Mouse (Mus musculus) intestine, embryonic 16.5 days (tissue): Measurements from ENCODE around the gene Cds1. TPM values are rescaled to one million over a fixed set of nuclear protein-coding genes. Genes with fewer than 3 reads are reported as not detected.
A peak's percentile ranks its signal among the peaks of the same experiment; 100 is the strongest.

Experiments used
- ATAC-seq: fragments of 200-750 bp; cut with Nextera tagmentation; 2 replicates; pipeline ENCODE4 v1.8.0; 2017; ENCODE audit warnings: moderate TSS enrichment, moderate library complexity
- H3K27ac ChIP-seq: fragments of 300-500 bp; sonication (generic); 2 replicates; pipeline ENCODE4 v1.5.1; 2014; ENCODE audit warnings: mild to moderate bottlenecking, low read length
- H3K27me3 ChIP-seq: fragments of 300-500 bp; sonication (generic); replicated peaks from 2 replicates; pipeline ENCODE4 v1.6.1; 2014; ENCODE audit warnings: low read length, control low read depth, mixed read lengths; ENCODE audit not compliant: control insufficient read depth, insufficient read depth
- H3K36me3 ChIP-seq: fragments of 300-500 bp; sonication (generic); 2 replicates; pipeline ENCODE4 v1.6.1; 2014; ENCODE audit warnings: low read length, control low read depth; ENCODE audit not compliant: control insufficient read depth, insufficient read depth
- H3K4me1 ChIP-seq: fragments of 300-500 bp; sonication (generic); 2 replicates; pipeline ENCODE4 v1.6.1; 2014; ENCODE audit warnings: low read length, control low read depth, mixed read lengths; ENCODE audit not compliant: control insufficient read depth, insufficient read depth
- H3K4me2 ChIP-seq: fragments of 300-500 bp; sonication (generic); 2 replicates; pipeline ENCODE4 v1.6.1; 2014; ENCODE audit warnings: low read depth, low read length, control low read depth
- H3K4me3 ChIP-seq: fragments of 300-500 bp; sonication (generic); 2 replicates; pipeline ENCODE4 v1.5.1; 2014; ENCODE audit warnings: mild to moderate bottlenecking, low read length
- H3K9ac ChIP-seq: fragments of 300-500 bp; sonication (generic); 2 replicates; pipeline ENCODE4 v1.6.1; 2014; ENCODE audit warnings: low read depth, low read length
- H3K9me3 ChIP-seq: fragments of 300-500 bp; sonication (generic); 2 replicates; pipeline ENCODE4 v1.6.1; 2016; ENCODE audit warnings: low read length, control low read depth; ENCODE audit not compliant: control insufficient read depth
- WGBS: fragments of 180-500 bp; shearing (Covaris S2); extraction: QIAGEN DNeasy Blood & Tissue Kit; methylation state at CpG from one replicate; pipeline ENCODE4 v1.1.7; 2014; 5-methylcytosine and 5-hydroxymethylcytosine counted together
- polyA plus RNA-seq: library from polyadenylated mRNA; unstranded; fragments of >200 nt; fragmentation: Nextera tagmentation; extraction: Ambion mirVana; gene quantifications from 2 replicates; pipeline ENCODE4 v1.2.1, GENCODE M21; 2015

Cds1 gene
- polyA plus RNA-seq, 1 experiment from 2014 or later, result 24.8 TPM

GRCm38 (mm10) chr5:101785921-101786614 lies 21.1 kb downstream of the Cds1 start:
- Histone ChIP-seq H3K4me3 (no peak overlapping the region), H3K9me3 (no peaks in the 10 kb centered on the region), H3K4me2 (no peak overlapping the region), H3K9ac (no peak overlapping the region), H3K27me3 (no peaks in the 10 kb centered on the region), H3K27ac (no peak overlapping the region), H3K4me1 (peaks cover 8% of the 10 kb centered on the region; the same call in 1 of the 2 replicates), H3K36me3 (no peaks in the 10 kb centered on the region)
- 73% methylated on average over 4 of the region's 4 CpGs for WGBS
- ATAC-seq, result no peak

- H3K27me3 ChIP-seq, result no peaks in the 10 kb centered on the region
- ATAC-seq, result no peak
- H3K4me1 ChIP-seq, result peaks cover 12% of the 10 kb centered on the region
Measured at GRCm38 (mm10) chr5:101789770-101790169, 24.8 kb downstream of the Cds1 start.

GRCm38 (mm10) chr5:101790560-101790959 lies 25.6 kb downstream of the Cds1 start:
- no peak overlapping the region for H3K27ac ChIP-seq
- H3K9me3 ChIP-seq, result no peaks in the 10 kb centered on the region
- no peak overlapping the region for H3K9ac ChIP-seq
- H3K4me3 ChIP-seq, result no peak overlapping the region
- peaks cover 10% of the 10 kb centered on the region for H3K4me1 ChIP-seq
- H3K4me2 ChIP-seq, result no peak overlapping the region
- 64% methylated on average over 5 of the region's 5 CpGs for WGBS
- no peaks in the 10 kb centered on the region for H3K36me3 ChIP-seq
- no peak for ATAC-seq
- H3K27me3 ChIP-seq, result no peaks in the 10 kb centered on the region

More at GRCm38 (mm10) chr5:101789770-101790169, 24.8 kb downstream of the Cds1 start:
- Histone ChIP-seq H3K9ac (no peak overlapping the region), H3K36me3 (no peaks in the 10 kb centered on the region), H3K4me3 (no peak overlapping the region), H3K4me2 (no peak overlapping the region), H3K27ac (no peak overlapping the region), H3K9me3 (no peaks in the 10 kb centered on the region)

- H3K9me3 ChIP-seq, result no peaks in the 10 kb centered on the region
- no peaks in the 10 kb centered on the region for H3K27me3 ChIP-seq
- no peak overlapping the region for H3K4me2 ChIP-seq
- 59% methylated on average over 4 of the region's 4 CpGs for WGBS
- 0 out of 2 replicates have a peak overlapping the region, but pooled peaks have one; percentile 12 for H3K27ac ChIP-seq
- H3K9ac ChIP-seq, result no peak overlapping the region
- peak; percentile 73 for ATAC-seq
- H3K4me1 ChIP-seq, result peaks cover 10% of the 10 kb centered on the region
- H3K4me3 ChIP-seq, result no peak overlapping the region
- no peaks in the 10 kb centered on the region for H3K36me3 ChIP-seq
Measured at GRCm38 (mm10) chr5:101792665-101793064, 27.7 kb downstream of the Cds1 start.

- Histone ChIP-seq H3K4me1 (peaks cover 18% of the 10 kb centered on the region), H3K9ac (no peak overlapping the region), H3K9me3 (no peaks in the 10 kb centered on the region), H3K27ac (peak overlapping the region; percentile 82), H3K27me3 (no peaks in the 10 kb centered on the region), H3K4me2 (0 out of 2 replicates have a peak overlapping the region, but pooled peaks have one; percentile 8), H3K4me3 (no peak overlapping the region), H3K36me3 (no peaks in the 10 kb centered on the region)
- WGBS, result 68% methylated on average over 2 of the region's 2 CpGs
- ATAC-seq, result no peak
Measured at GRCm38 (mm10) chr5:101801891-101802290, 37.0 kb downstream of the Cds1 start.

- H3K27ac ChIP-seq, result peak overlapping the region; percentile 82
- ATAC-seq, result peak; percentile 96
- no peak overlapping the region for H3K9ac ChIP-seq
- H3K36me3 ChIP-seq, result no peaks in the 10 kb centered on the region
- no peak overlapping the region for H3K4me3 ChIP-seq
- 0 out of 2 replicates have a peak overlapping the region, but pooled peaks have one; percentile 20 for H3K4me2 ChIP-seq
- peaks cover 18% of the 10 kb centered on the region for H3K4me1 ChIP-seq
- H3K9me3 ChIP-seq, result no peaks in the 10 kb centered on the region
- 55% methylated on average over 9 of the region's 9 CpGs for WGBS
- no peaks in the 10 kb centered on the region for H3K27me3 ChIP-seq
Measured at GRCm38 (mm10) chr5:101802358-101803022, 37.6 kb downstream of the Cds1 start.

- Histone ChIP-seq H3K9me3 (no peaks in the 10 kb centered on the region), H3K36me3 (no peaks in the 10 kb centered on the region), H3K4me2 (no peak overlapping the region), H3K9ac (no peak overlapping the region), H3K4me3 (no peak overlapping the region), H3K4me1 (no peaks in the 10 kb centered on the region; the same call in 1 of the 2 replicates), H3K27ac (no peak overlapping the region), H3K27me3 (no peaks in the 10 kb centered on the region)
- no peak for ATAC-seq
- WGBS, result 91% methylated on average over 6 of the region's 6 CpGs
Measured at GRCm38 (mm10) chr5:101811296-101812169, 46.6 kb downstream of the Cds1 start.

GRCm38 (mm10) chr5:101816822-101817221 lies 51.9 kb downstream of the Cds1 start:
- no peak for ATAC-seq
- H3K9ac ChIP-seq, result no peak overlapping the region

GRCm38 (mm10) chr5:101819216-101819615 lies 54.3 kb downstream of the Cds1 start:
- Histone ChIP-seq H3K36me3 (no peaks in the 10 kb centered on the region), H3K4me2 (no peak overlapping the region), H3K4me3 (no peak overlapping the region), H3K27me3 (no peaks in the 10 kb centered on the region), H3K27ac (no peak overlapping the region), H3K4me1 (peaks cover 6% of the 10 kb centered on the region; the same call in 1 of the 2 replicates), H3K9ac (no peak overlapping the region), H3K9me3 (no peaks in the 10 kb centered on the region)
- ATAC-seq, result no peak
- 64% methylated on average over 10 of the region's 10 CpGs for WGBS

More at GRCm38 (mm10) chr5:101816822-101817221, 51.9 kb downstream of the Cds1 start:
- Histone ChIP-seq H3K27me3 (no peaks in the 10 kb centered on the region), H3K4me1 (peaks cover 3% of the 10 kb centered on the region; the same call in 1 of the 2 replicates), H3K27ac (no peak overlapping the region), H3K36me3 (no peaks in the 10 kb centered on the region), H3K9me3 (no peaks in the 10 kb centered on the region), H3K4me3 (no peak overlapping the region), H3K4me2 (no peak overlapping the region)
- WGBS, result 74% methylated on average over 7 of the region's 7 CpGs
